Mouse (Mus musculus) mouse embryonic stem cell (cell line): ENCODE measurements around the gene Asb18.

ENCODE experiments used
- in situ Hi-C, 2 experiments: fragments of 300-500 bp; cut with MboI; formaldehyde crosslinking; loops; 1 replicate in 1 of 2; 3 replicates in 1 of 2; pipeline ENCODE4 v1.14.3; 2019 to 2020; ENCODE audit warnings: low sequenced_read_pairs in 2 of 2, low pct_unique_long_range_greater_than_20kb in 1 of 2, mixed read lengths in 1 of 2; ENCODE audit not compliant: unreplicated experiment in 1 of 2

Asb18 gene

DNA sequence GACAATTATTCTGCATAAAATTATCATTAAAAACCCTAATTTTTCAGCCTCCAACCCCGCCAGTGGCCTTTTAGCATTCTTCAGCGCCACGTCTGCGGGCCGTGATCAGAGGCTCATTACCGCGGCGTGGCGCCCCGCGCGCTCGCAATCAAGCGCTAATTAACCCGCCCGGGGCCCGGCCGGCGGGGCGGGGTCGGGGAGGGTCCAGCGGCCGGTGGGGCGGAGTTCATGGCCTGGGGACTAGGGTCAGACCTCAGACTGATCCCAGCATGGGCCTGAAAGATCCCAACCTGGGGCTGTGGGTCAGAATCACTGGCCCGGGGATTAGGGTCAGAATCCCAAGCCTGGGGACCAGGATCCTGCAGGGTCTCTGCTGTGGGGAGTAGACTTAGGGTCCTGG lies 22.2 kb downstream of the Asb18 start:
- in situ Hi-C loops: no loop called here

DNA sequence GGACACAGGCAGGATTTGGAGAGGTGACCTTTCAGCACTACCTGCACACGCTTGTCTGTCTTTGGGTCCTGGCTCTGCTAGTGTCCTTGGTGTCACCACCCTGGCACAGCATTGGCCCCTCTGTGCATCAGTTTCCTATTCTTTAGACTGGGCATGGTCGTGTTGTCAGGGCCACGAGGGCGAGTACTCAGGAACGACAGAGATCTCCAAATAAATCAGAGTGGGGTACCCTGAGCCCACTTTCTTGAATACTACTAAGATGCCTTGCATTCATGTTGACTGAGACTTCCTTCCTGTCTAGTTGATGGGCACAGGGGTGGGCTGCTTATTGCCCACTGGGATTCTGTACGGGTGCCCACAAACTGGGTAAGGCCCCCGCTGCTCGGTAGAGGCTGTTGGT lies 37.2 kb downstream of the Asb18 start:
- in situ Hi-C loops: no loop called here

DNA sequence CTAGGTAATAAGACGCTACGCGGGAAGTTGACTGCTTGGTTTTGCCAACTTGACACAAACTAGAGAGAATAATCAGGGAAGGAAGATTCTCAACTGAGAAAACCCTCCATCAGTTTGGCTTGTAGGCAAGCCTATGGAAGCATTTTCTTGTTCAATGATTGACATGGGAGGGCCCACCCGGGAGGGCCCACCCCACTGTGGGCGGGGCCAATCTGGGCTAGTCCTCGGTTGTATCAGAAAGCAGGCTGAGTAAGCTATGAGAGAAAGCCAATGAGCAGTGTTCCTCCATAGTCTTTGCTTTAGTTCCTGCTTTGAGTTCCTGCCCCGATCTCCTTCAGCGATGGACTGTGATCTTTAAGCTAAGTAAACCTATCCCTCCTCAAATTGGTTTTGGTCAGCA lies 38.1 kb downstream of the Asb18 start:
- in situ Hi-C loops: no loop called here

DNA sequence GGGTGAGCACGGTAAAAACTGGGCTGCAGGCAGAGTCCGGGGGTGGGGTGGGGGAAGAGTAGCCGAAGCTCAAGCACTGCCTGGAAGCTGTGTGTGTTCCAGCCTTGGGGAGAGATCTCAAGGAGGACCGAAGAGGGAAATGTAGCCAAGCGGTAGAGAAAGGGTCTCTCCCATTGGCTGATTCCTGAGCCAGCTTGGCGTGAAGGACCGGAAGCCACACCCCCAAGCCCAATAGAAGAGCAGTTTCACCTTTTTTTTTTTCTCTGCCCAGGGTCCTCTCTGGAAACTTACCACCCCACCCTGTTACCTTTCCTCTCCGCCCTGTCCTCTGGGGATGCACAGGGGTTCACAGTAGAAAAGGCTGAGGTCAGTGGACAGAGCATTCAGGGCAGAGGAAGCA lies 39.9 kb downstream of the Asb18 start:
- in situ Hi-C loops: no loop called here

DNA sequence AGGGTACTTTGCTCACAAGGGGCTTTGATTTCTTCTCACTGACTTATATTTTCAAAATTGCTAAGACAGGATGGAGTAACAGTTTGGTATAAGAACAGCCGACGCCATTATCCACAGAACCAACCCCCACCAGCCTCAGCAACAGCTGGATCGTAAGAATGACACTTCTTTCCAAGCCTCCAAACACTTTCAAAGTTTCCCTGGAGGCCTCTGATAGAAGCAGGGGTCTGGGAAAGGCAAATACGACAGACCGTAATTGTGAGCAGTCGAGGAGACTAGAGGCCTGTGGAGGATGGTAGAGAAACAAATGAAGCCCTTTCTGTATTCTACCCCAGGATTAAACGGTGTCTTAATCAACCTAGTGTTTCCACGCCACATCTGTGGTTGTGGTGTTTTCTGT lies 42.6 kb downstream of the Asb18 start:
- in situ Hi-C loops: no loop called here

DNA sequence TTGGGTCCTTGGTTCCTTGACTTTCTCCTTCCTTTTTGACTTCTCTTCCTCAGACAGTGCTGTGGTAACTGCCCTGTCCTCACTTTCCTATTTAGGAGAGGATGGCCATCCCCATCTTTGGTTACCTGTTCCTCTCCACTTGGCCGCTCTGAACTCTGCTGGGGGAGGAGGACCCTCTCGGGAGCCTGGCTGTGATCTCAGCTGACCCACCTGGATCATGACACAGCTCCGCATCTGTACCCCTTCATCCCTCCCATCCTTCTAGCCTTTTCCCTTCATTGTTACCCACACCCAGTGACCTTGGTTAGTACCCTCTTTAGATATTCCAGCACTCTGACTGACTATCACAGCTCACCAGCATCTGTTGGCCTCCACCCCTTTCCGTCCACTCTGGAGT lies 44.8 kb downstream of the Asb18 start:
- in situ Hi-C loops: no loop called here

DNA sequence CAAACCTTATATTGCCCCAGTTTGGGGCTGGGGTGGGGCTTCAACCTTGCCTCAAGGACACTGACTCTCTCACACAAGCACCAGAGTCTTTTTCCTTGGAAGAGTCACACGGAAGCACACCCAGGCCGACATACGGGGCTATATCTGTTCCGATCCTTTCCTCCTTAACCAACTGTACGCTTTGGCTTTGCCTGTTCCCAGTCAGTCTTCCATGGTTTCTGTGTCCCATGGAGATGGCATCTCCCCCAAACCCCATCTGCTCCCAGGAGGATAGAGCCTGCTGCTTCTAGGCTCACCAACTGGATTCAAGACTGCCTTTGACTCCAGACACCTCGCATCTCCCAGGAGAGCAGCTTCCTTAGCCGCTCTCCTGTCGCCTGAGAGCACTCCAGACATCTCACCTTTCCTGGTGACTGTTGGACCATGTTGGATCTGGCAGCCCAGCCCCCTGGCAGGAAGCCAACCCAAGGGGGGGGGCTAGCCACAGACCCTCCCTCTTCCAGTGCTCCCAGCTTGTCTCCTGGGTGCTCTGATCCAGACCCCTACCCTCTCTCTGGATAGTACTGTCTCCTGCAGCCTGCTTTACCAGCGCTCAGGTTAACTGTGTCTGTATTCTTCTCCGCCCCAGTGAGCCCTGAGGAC lies 45.3 kb downstream of the Asb18 start:
- in situ Hi-C loops: no loop called here

DNA sequence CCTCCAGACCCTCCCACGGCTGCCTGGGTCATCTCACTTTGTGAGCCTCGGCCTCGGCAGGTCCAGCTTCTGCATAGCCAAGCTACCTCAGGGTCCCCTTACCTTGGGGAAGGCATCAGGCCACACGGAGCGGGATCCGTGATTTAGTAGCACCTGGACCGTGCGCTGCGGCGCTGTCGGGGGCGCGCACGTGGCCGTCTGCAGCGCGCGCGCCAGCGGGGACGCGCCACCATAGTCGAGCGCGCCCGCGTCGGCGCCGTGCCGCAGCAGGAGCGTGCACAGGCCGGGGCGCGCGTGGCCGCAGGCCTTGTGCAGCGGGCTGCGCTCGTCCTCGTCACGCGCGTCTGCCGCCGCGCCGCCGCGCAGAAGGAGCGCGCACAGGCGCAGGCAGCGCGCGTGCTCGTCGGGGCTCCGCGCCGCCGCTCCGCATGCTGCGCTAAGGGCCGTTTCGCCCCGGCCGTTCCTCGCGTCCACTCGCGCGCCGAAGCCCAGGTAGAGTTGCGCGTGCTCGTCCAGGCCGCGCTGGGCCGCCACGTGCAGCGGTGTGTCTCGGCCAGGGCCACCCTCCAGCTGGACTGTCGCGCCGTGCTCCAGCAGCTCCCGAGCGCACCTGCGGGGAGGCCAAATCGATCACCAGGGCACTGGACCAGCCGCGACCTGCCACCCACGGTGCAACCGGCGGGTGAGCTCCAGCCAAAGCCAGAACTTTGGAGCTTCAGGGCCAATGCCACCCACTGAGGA lies 46.2 kb downstream of the Asb18 start:
- in situ Hi-C loops: no loop called here

DNA sequence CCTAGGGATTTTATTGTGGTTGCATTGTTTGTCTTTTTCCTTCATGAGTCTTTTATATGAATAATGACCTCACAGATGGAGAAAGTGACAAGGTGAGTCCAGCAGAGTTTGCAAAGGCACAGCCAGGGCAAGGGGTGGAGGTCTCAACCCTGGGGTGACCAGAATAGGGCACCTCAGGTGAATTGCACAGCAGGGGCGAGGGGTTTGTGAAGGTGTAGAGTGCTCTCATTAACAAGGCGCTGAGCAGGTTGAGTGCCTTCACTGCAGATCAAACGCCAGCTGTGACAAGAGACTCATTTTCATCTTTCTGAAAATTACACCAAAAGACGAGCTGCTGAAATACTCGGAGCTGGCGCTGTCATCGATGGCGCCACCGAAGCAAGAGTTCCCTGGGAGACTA lies 46.9 kb downstream of the Asb18 start:
- in situ Hi-C loops: no loop called here

DNA sequence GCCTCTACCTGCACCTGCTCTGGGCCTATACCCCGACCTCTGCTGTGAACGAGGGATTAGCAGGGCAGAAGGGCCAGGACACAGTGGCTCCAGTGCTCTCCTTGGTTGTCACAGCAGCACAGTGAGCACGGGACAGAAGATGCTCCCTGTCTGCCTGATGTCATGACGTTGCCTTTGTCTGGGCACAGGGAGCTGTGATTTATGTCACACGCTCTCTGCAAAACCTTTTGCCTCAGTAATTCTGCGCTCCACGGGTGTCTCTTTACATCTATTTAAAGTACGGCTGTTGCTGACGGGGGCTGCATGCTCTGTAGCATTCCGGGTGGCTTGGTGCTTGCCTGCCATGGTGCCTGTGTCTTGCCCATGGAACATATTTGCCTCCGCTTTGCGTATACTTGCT lies 50.0 kb downstream of the Asb18 start:
- in situ Hi-C loops: no loop called here

DNA sequence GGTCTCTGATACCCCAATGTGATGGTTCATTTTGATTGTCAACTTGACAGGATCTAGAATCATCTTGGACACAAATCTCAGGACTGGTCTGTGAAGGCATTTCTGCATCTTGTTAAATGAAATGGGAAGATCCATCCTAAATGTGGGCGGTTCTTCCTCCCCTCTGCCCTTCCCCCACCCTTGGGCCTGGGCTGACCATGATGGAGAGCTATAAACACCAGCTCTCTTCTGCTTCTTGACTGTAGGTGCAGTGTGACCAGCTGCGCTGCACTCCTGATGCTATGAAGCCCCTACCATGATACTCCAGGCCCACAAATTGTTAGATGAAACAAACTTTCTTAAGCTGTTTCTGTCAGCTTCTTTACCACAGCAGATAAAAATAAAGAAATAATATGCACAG lies 51.2 kb downstream of the Asb18 start:
- in situ Hi-C loops: no loop called here

DNA sequence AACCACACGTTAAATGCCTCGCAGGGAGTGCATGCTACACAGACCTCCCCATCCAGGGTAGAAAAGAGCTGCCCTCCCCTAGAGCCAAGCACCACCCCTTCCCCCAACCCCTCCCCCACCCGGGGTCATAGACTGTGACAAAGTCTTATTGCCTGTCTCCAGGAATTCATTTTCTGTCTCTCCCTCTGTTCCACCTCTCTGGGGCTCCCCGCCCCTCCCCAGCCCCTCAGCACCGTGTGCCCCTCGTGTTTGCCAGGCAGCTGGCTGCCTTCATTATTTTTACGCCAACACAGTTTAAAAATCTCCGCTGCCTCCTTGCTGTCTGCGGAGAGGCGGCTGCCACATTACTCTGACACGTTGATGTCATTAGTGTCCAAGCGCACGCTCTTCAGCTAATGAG lies 52.4 kb downstream of the Asb18 start:
- in situ Hi-C loops: no loop called here

DNA sequence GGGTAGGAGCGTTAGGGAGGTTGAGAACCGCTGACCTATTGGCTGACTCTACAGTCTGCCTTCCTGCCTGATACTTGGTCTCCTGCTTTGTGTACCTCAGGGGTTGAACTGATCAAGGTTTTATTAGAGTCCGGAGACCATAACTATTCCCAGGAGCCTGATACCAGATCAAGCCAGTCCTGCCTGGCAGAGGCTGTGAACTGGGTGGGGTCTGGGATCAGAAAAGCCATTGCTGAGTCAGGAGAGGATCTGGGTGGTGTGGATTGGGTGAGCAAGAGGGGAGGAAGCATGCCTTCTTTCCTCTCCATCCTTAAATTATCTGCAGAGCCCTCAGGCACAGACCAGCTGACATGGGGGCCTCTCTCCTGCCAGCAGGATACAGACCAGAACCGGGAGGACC lies 55.1 kb downstream of the Asb18 start:
- in situ Hi-C loops: no loop called here

DNA sequence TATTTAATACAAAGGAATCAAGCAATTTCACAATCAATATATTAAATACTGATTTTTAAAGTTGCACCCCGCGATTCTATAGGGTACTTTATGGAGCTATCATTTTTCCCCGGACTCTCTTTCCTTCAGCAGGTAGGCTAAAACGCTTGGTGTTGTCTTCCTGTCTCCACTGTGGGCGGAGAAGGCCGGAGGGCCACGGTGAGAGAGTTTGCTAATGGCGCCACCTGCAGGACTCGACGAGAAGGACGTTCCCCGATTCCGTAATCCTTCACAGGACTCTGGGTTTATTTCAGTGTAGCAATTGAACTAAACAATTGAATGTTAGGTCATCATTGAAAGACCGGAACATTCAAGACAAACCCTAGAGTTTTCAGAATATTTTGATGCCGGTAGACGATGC lies 71.3 kb downstream of the Asb18 start:
- in situ Hi-C loops: loop anchor here (10.0 to 25.0 kb wide), 4 partner anchors 168 to 306 kb away; no protein-coding TSS in a partner anchor

DNA sequence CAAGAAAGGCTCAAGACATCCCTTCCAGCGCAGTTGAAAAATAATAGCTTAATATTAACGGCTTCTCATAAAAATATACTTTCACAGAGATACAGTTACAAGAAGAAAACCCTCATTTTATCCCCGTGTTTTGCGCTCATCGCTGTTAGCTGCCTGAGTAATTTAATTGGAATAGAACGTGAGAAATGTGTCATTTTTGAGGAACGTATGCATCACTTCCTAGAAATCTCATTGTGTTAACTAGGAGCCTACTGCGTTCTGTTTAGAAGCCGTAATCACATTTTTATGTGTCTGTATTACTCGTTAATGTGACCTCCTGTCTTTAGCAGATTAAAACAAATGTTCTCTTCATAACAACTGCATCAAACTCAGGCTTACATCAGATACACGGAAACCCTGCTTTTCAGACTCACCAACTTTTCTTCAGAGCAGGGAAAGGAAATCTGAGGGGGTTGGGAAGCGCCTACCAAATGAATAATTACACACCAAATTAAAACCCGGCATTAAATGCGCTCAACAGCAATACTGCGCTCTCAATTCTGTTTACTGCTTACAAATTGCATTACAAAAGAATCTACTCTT lies 72.0 kb downstream of the Asb18 start:
- in situ Hi-C loops: loop anchor here (10.0 to 25.0 kb wide), 4 partner anchors 168 to 305 kb away; no protein-coding TSS in a partner anchor

DNA sequence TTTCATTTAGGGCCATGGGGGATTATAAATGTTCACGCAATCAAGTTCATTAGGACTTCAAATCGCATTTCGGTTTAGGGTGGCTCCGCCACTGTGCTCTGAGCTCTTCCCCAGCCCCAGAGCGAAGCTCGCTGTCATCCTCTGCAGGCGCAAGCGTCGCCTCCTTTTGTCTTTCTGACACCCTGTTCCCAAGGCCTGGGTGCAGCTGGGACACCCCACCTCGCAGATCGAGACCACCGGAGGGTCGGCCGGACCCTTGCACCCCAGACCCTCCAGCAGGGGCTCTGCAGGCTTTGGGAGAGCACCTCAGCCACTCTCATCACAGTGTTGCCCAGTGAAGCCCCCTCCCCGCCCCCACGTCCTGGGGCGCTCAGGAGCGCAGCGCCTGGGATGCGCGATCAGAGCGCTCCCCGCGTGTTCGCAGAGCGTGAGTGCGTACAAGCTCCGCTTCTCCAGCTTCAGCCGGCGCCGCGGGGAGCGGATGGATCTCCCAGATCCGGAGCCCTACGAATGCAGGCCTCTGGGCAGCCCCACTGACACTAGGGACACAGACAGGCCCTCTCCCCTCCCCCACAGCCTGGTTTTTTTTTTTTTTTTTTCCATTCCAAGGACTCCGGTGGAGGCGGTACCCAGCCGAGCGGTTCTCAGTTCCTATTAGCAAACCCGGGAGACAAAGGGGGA lies 72.6 kb downstream of the Asb18 start:
- in situ Hi-C loops: loop anchor here (10.0 to 25.0 kb wide), 4 partner anchors 167 to 305 kb away; no protein-coding TSS in a partner anchor

DNA sequence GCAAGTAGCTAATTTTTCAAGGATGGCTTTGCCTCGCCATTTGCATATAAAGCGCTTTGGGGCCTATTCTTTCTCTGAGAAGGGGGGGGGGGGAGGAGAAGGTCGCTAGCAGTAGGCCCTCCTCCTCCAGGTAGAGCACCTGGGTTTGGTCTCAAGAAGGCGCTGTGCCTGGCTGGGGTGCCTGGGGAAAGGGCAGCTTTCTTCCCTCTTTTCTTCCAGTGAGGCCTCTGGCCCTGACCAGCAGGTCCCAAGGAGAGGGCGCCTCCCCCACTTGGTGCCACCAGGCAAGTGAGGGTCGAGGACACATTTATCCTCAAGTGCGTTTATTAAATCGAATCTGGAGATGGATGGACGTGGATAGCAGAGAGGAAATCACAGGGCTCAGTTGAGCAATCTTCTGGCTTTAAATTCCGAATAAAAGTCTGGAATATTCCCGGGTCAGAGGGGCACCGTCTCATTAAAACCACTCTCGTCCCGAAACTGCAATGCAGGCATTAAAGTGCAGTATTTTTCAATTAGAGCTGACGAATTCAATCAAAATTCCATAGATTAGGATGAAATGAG lies 73.4 kb downstream of the Asb18 start:
- in situ Hi-C loops: loop anchor here (10.0 to 25.0 kb wide), 4 partner anchors 166 to 304 kb away; no protein-coding TSS in a partner anchor

DNA sequence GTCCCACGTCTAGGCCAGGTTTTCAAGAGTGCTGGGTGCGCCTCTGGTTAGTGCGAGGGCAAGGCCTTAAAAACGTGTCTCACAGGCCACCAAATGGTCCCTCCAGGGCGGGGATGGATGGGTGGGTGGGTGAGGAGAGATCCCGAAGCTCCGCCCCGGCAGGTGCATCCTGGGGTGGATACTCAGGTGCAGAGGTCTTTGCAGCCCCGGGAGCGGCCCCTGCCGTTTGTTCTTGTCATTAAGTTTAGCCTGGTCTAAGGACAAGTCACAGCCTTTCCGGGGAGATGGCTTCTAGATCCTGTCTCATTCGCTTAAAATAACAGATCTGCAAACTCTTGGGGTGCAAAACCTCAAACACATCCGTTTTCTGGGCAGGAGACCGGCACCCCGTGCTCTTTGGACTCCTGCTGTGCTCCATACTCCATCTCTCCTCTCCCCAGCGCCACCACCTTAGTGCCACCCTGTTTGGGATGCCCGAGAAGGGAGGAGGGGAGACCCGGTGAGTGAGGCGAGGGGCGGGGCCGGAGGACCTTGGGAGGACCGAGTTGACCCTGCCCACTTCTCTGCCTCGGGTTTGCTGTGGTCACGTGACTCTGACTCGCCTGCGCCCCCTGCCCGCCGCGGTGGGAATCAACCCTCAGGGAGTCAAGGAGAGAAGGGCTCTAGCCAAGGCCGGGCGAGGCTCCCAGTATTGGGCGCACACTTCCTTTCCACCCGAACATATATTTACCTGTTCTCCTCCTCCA lies 74.3 kb downstream of the Asb18 start:
- in situ Hi-C loops: loop anchor here (10.0 to 25.0 kb wide), 4 partner anchors 165 to 303 kb away; no protein-coding TSS in a partner anchor
